Mouse (Mus musculus) cortical plate, adult 2 months (tissue): ENCODE measurements at regions not wholly inside any gene's neighbourhood (a gene's known extent, or its start where the extent isn't known, plus 50 kb on each side); places are given as distances from the start of the nearest gene placed in this dataset.

ENCODE experiments used
- H3K27ac ChIP-seq: fragments of 200-500 bp; 2 replicates; pipeline ENCODE4 v1.5.1; 2012; ENCODE audit warnings: low read length, control low read depth, inconsistent platforms; ENCODE audit not compliant: insufficient read depth
- H3K4me1 ChIP-seq: fragments of 200-500 bp; 2 replicates; pipeline ENCODE4 v1.6.1; 2011; ENCODE audit warnings: low read length; ENCODE audit not compliant: control insufficient read depth, insufficient read depth
- H3K4me3 ChIP-seq: fragments of 200-500 bp; 2 replicates; pipeline ENCODE4 v1.5.1; 2011; ENCODE audit warnings: mild to moderate bottlenecking, low read length, control low read depth; ENCODE audit not compliant: insufficient read depth
- CTCF ChIP-seq: fragments of 200-500 bp; IDR thresholded peaks from 2 replicates; pipeline ENCODE4 v1.5.1; 2011; ENCODE audit warnings: mild to moderate bottlenecking, control low read depth, low read length; ENCODE audit not compliant: insufficient read depth; ENCODE audit errors: extremely low read depth
- POLR2A ChIP-seq: fragments of 200-500 bp; IDR thresholded peaks from 2 replicates; pipeline ENCODE4 v1.6.1; 2011; ENCODE audit warnings: mild to moderate bottlenecking, low read length, control low read depth; ENCODE audit not compliant: insufficient read depth; ENCODE audit errors: extremely low read depth

- Histone ChIP-seq H3K4me1 (no peaks in the 10 kb centered on the region), H3K27ac (no peak overlapping the region), H3K4me3 (no peak overlapping the region)
- TF ChIP-seq CTCF (no peak), POLR2A (no peak)
These were observed 391.2 kb upstream of the Tyrp1 start for GRCm38 (mm10) chr4:80442711-80443110.

- no peak for TF ChIP-seq POLR2A
- TF ChIP-seq CTCF, result no peak
- Histone ChIP-seq H3K4me3 (no peak overlapping the region), H3K4me1 (no peaks in the 10 kb centered on the region), H3K27ac (no peak overlapping the region)
These were observed 370.3 kb upstream of the Tyrp1 start for GRCm38 (mm10) chr4:80463615-80464014.

- Histone ChIP-seq H3K27ac (no peak overlapping the region), H3K4me1 (no peaks in the 10 kb centered on the region), H3K4me3 (no peak overlapping the region)
- no peak for TF ChIP-seq POLR2A
- TF ChIP-seq CTCF, result no peak
These were observed 358.0 kb upstream of the Tyrp1 start for GRCm38 (mm10) chr4:80475736-80476478.

- Histone ChIP-seq H3K4me3 (no peak overlapping the region), H3K4me1 (no peaks in the 10 kb centered on the region; the same call in 1 of the 2 replicates), H3K27ac (0 out of 2 replicates have a peak overlapping the region, but pooled peaks have one; percentile 16)
- TF ChIP-seq POLR2A (no peak), CTCF (no peak)
These were observed 318.8 kb upstream of the Tyrp1 start for GRCm38 (mm10) chr4:80515087-80515486.

- no peak overlapping the region for H3K4me3 ChIP-seq
- H3K4me1 ChIP-seq, result no peaks in the 10 kb centered on the region; the same call in 1 of the 2 replicates
- peak overlapping the region; percentile 68 for H3K27ac ChIP-seq
- TF ChIP-seq POLR2A, result no peak
- peak; percentile 53; the same call in 1 of the 2 replicates for TF ChIP-seq CTCF
These were observed 316.2 kb upstream of the Tyrp1 start for GRCm38 (mm10) chr4:80517476-80518285.

GRCm38 (mm10) chr4:80518589-80518988, 315.3 kb upstream of the Tyrp1 start:
- no peak for TF ChIP-seq POLR2A
- no peak for TF ChIP-seq CTCF
- peak overlapping the region; percentile 46; the same call in 1 of the 2 replicates for H3K27ac ChIP-seq
- no peaks in the 10 kb centered on the region; the same call in 1 of the 2 replicates for H3K4me1 ChIP-seq
- H3K4me3 ChIP-seq, result no peak overlapping the region

- no peaks in the 10 kb centered on the region for H3K4me1 ChIP-seq
- TF ChIP-seq POLR2A (no peak), CTCF (no peak)
- H3K27ac ChIP-seq, result no peak overlapping the region
- no peak overlapping the region for H3K4me3 ChIP-seq
These were observed 294.1 kb upstream of the Tyrp1 start for GRCm38 (mm10) chr4:80539854-80540253.

- no peak overlapping the region for H3K27ac ChIP-seq
- TF ChIP-seq CTCF (no peak), POLR2A (no peak)
These were observed 288.8 kb upstream of the Tyrp1 start for GRCm38 (mm10) chr4:80545086-80545485.

GRCm38 (mm10) chr4:80589438-80589837, 244.5 kb upstream of the Tyrp1 start:
- Histone ChIP-seq H3K27ac (no peak overlapping the region), H3K4me1 (no peaks in the 10 kb centered on the region), H3K4me3 (no peak overlapping the region)
- TF ChIP-seq CTCF (no peak), POLR2A (no peak)

More at GRCm38 (mm10) chr4:80545086-80545485, 288.8 kb upstream of the Tyrp1 start:
- Histone ChIP-seq H3K4me1 (no peaks in the 10 kb centered on the region), H3K4me3 (no peak overlapping the region)

- no peak overlapping the region for H3K27ac ChIP-seq
- peaks cover 2% of the 10 kb centered on the region for H3K4me1 ChIP-seq
- no peak overlapping the region for H3K4me3 ChIP-seq
- no peak for TF ChIP-seq POLR2A
- no peak for TF ChIP-seq CTCF
These were observed 205.7 kb upstream of the Tyrp1 start for GRCm38 (mm10) chr4:80628271-80628670.
